In the genomic region with DNA sequence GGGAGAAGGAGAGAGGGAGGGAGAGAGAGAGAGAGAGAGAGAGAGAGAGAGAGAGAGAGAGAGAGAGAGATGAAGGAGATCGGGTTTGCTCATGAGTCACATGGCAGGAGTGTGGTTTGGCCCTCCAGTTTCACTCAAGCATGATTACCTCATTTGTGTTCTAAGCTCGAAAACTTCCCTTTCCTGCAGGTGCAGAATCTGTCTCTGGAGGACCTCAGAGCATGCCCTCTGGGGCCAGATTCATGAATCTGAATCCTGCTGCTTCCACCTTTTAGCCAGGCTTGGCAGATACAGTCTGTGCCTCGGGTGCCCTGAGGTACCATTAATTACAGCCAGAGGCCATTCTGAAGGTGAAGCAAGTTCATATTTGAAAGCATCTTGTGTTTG, we compare ENCODE assay signal across 11 mouse cellular contexts. TPM values are rescaled to one million over a fixed set of nuclear protein-coding genes. Genes with fewer than 3 reads are reported as not detected.
DNase-seq lines count a peak whose midpoint lies in the region; ATAC-seq and TF ChIP-seq lines count a peak whose summit lies in the region.
"Had no signal": no experiment of that assay in that cellular context is flagged by ENCODE, and none has a peak within 500 bp of the region (broad histone marks: within the 10 kb centered on the region; RNA-seq: fewer than 3 reads in every experiment).

No protein-coding gene starts in this region.

- peak overlapping the region; percentile 64 for H3K27ac ChIP-seq in spleen, adult 2 months (ENCODE audit: insufficient read depth, low read length)
- H3K27ac ChIP-seq in midbrain, embryonic 13.5 days, result no peak overlapping the region
- H3K27ac ChIP-seq: forebrain, embryonic 13.5 days had no signal

- no peaks in the 10 kb centered on the region for H3K27me3 ChIP-seq in spleen, adult 2 months (ENCODE audit: control insufficient read depth, insufficient read depth, low read length)
- H3K27me3 ChIP-seq in midbrain, embryonic 13.5 days, result no peaks in the 10 kb centered on the region
- H3K27me3 ChIP-seq: forebrain, embryonic 13.5 days had no signal

- no peak overlapping the region for H3K4me2 ChIP-seq in midbrain, embryonic 13.5 days (replicated peaks)
- H3K4me2 ChIP-seq: forebrain, embryonic 13.5 days had no signal

- 8% methylated on average over 3 of the region's 3 CpGs for WGBS in spleen, adult 2 months
- WGBS in midbrain, embryonic 13.5 days, result 61% methylated on average over 3 of the region's 3 CpGs

- peak; percentile 21 to 62 for DNase-seq in adrenal gland, adult (ENCODE audit: inconsistent age in 2 of 2, low spot score in 1 of 2)
- DNase-seq in adrenal gland, postnatal 4 days (ENCODE audit: low spot score in 2 of 2), result no peak
- peak; percentile 76 to 77 for DNase-seq in B cell, adult 2 months
- DNase-seq in spleen, adult 2 months (ENCODE audit: low read depth in 1 of 2, low spot score in 2 of 2), result peak; percentile 64 to 81
- DNase-seq in frontal cortex, postnatal 10 days (ENCODE audit: low spot score in 2 of 2), result no peak
- DNase-seq in frontal cortex, postnatal 25 days (ENCODE audit: low spot score in 2 of 2), result no peak
- DNase-seq: adrenal gland, postnatal 25 days; cerebellum, postnatal 36 days had no signal

- TF ChIP-seq CTCF in spleen, adult 2 months (IDR thresholded peaks at IDR 0.05; ENCODE audit: extremely low read depth, insufficient read depth, insufficient read length, insufficient replicate concordance), result no peak

- H3K4me1 ChIP-seq in spleen, adult 2 months (ENCODE audit: control insufficient read depth, insufficient read depth, insufficient read length), result peaks cover 28% of the 10 kb centered on the region
- H3K4me1 ChIP-seq in midbrain, embryonic 13.5 days (replicated peaks), result no peaks in the 10 kb centered on the region
- H3K4me1 ChIP-seq: forebrain, embryonic 13.5 days had no signal

- H3K36me3 ChIP-seq in spleen, adult 2 months (ENCODE audit: control insufficient read depth, insufficient read depth, low read length), result no peaks in the 10 kb centered on the region
- H3K36me3 ChIP-seq in midbrain, embryonic 13.5 days, result no peaks in the 10 kb centered on the region

- no peak overlapping the region for H3K9ac ChIP-seq in midbrain, embryonic 13.5 days (replicated peaks)
- H3K9ac ChIP-seq: forebrain, embryonic 13.5 days had no signal

- ATAC-seq in common myeloid progenitor, adult 5-6 weeks (replicated peaks; ENCODE audit: low read depth, poor library complexity, severe bottlenecking), result peak; percentile 91
- no peak for ATAC-seq in midbrain, embryonic 13.5 days
- ATAC-seq: forebrain, embryonic 13.5 days had no signal

- TF ChIP-seq POLR2A in spleen, adult 2 months (IDR thresholded peaks at IDR 0.05; ENCODE audit: low read depth, low read length), result no peak

- H3K9me3 ChIP-seq in midbrain, embryonic 13.5 days, result no peaks in the 10 kb centered on the region
- H3K9me3 ChIP-seq: forebrain, embryonic 13.5 days had no signal

- H3K4me3 ChIP-seq in spleen, adult 2 months (ENCODE audit: extremely low read depth, insufficient read depth, insufficient read length), result no peak overlapping the region
- H3K4me3 ChIP-seq in midbrain, embryonic 13.5 days (replicated peaks), result no peak overlapping the region
- H3K4me3 ChIP-seq: forebrain, embryonic 13.5 days had no signal

RNA-seq across cellular contexts. Expression of a gene that starts 57.6 kb away (rescaled TPM):
- 10 to 100 TPM; 24.0 to 29.3 TPM for total RNA-seq in adrenal gland, postnatal 4 days (2021)
- total RNA-seq in common myeloid progenitor, adult 5-6 weeks (2017), result 19.0 and 22.0 TPM in 2 replicates
- 4.0 and 4.9 TPM in 2 replicates for polyA plus RNA-seq in spleen, adult 2 months (2012; rRNA removed)
- 0.50 and 0.68 TPM in 2 replicates for polyA plus RNA-seq in midbrain, embryonic 13.5 days (2015; fragmentation: Nextera tagmentation; extraction: Ambion mirVana)

Comparison
In these comparisons a context has a peak if more than half of its experiments do, and no peak if none do; other contexts are left out.
1. DNase-seq: peak in adrenal gland, adult (2 of 2), B cell, adult 2 months (2 of 2) and spleen, adult 2 months (2 of 2); none in adrenal gland, postnatal 4 days (0 of 2), frontal cortex, postnatal 10 days (0 of 2) and frontal cortex, postnatal 25 days (0 of 2).